Mouse (Mus musculus) embryonic facial prominence, embryonic 10.5 days (tissue): ENCODE data around the gene Klk1b5. TPM values are rescaled to one million over a fixed set of nuclear protein-coding genes. Genes with fewer than 3 reads are reported as not detected.
"Not testable (repeated sequence)": the region's sequence is repeated elsewhere in the genome, so short reads cannot be mapped to it uniquely, and the experiment has no call there.

Experiments
- DNase-seq: peaks from one replicate; pipeline ENCODE4 v3.0.0-alpha.2; 2017; ENCODE audit warnings: low spot score
- H3K27ac ChIP-seq: fragments of 300-500 bp; sonication (generic); replicated peaks from 2 replicates; pipeline ENCODE4 v1.5.1; 2016; ENCODE audit warnings: mild to moderate bottlenecking
- H3K27me3 ChIP-seq: fragments of 300-500 bp; sonication (generic); replicated peaks from 2 replicates; pipeline ENCODE4 v1.6.1; 2016; ENCODE audit warnings: low read depth, mild to moderate bottlenecking; ENCODE audit not compliant: poor library complexity, severe bottlenecking
- H3K36me3 ChIP-seq: fragments of 300-500 bp; sonication (generic); replicated peaks from 2 replicates; pipeline ENCODE4 v1.6.1; 2016; ENCODE audit warnings: mild to moderate bottlenecking, moderate library complexity
- H3K4me1 ChIP-seq: fragments of 300-500 bp; sonication (generic); 2 replicates; pipeline ENCODE4 v1.6.1; 2016
- H3K4me3 ChIP-seq: fragments of 300-500 bp; sonication (generic); 2 replicates; pipeline ENCODE4 v1.5.1; 2016; ENCODE audit warnings: mild to moderate bottlenecking, moderate library complexity
- H3K9me3 ChIP-seq: fragments of 300-500 bp; sonication (generic); 2 replicates; pipeline ENCODE4 v1.6.1; 2016; ENCODE audit warnings: mild to moderate bottlenecking
- WGBS: fragments of 180-500 bp; shearing (Covaris S2); methylation state at CpG from one replicate; pipeline ENCODE4 v1.1.7; 2016; 5-methylcytosine and 5-hydroxymethylcytosine counted together
- polyA plus RNA-seq: library from polyadenylated mRNA; unstranded; fragments of >200 nt; fragmentation: Nextera tagmentation; extraction: Ambion mirVana; gene quantifications from 2 replicates; pipeline ENCODE4 v1.2.1, GENCODE M21; 2016

The Klk1b5 gene
- polyA plus RNA-seq: not detected in 2 replicates

DNA sequence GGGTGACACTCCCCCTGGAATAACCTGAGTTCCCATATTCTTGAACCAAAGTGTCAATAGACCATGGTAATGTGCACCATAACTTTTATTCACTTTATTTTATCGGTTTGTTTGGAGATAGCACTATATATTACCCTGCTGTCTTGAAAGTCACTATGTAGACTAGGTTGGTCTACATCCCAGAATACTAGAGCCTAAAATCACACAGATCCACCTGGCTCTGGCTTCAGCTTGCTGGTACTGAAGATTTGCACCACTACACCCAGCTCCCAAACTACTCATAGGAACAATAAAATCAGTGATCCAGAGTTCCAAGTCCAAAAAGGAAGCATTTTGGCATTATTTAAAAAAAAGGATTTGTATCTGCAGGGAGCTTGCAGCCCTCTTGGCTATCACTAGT is at the start of gene Klk1b5:
Gene Klk1b5, plus strand, starts transcription at position 301 of the 400 bp plus-strand sequence.
- no peak within 1 kb of the TSS for H3K27ac ChIP-seq
- no peaks in the 10 kb centered on the region for H3K4me1 ChIP-seq
- no peak for DNase-seq
- H3K27me3 ChIP-seq: no peaks in the 10 kb centered on the region
- H3K4me3 ChIP-seq: no peak within 1 kb of the TSS
- no peaks in the 10 kb centered on the region for H3K36me3 ChIP-seq
- 78% methylated on average over 1 of the region's 1 CpGs for WGBS
- no peaks in the 10 kb centered on the region for H3K9me3 ChIP-seq

- Histone ChIP-seq H3K36me3 (no peaks in the 10 kb centered on the region), H3K27me3 (no peaks in the 10 kb centered on the region), H3K4me3 (no peak overlapping the region), H3K27ac (no peak overlapping the region), H3K9me3 (no peaks in the 10 kb centered on the region), H3K4me1 (no peaks in the 10 kb centered on the region)
- WGBS: 73% methylated on average over 9 of the region's 9 CpGs
- DNase-seq: no peak
Observed at GRCm38 (mm10) chr7:44179299-44180045, 36.3 kb upstream of the Klk1b5 start.

DNA sequence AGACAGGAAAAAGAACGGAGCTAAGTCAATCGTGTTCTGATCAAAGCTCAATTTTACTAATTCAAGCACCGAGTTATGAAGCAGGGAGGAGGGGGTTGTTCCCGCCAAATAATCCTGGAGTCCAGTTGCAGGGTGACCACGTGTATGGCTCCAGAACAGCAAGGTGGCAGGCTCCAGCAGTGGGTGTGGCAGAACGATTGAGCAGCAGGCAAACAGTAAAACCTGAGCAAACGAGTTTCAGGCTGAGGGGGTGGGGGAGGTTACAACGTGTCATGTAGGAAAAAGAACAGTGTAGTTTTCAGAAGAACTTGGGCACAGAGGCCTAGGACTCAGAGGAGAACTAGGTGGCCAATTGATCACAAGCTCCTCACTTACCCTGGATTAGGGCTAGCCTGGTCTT is 29.2 kb upstream of the Klk1b5 start:
- H3K27me3 ChIP-seq, H3K4me1 ChIP-seq, H3K4me3 ChIP-seq, H3K27ac ChIP-seq, H3K9me3 ChIP-seq, H3K36me3 ChIP-seq: not testable (repeated sequence)
- peak; percentile 4 for DNase-seq
- WGBS: 70% methylated on average over 8 of the region's 8 CpGs

DNA sequence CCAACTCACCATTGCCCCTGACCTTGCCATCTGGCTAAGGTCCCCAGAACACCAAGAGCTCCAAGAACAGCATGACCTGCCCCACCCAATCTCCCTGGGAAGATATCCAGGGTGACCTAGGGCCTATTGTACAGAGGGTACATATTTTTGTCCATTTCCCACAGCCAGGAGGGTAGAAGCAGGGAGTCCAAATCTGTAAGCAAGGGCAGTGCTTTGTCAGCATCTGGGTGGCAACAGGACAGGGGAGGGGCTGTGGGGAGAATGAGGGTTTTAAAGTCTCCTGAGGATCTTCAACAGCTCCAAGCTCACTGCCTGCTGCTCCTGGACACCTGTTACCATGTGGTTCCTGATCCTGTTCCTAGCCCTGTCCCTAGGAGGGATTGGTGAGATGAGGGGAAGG is 27.8 kb upstream of the Klk1b5 start, which contains the start of gene Klk1b24:
Gene Klk1b24, plus strand, starts transcription at position 301 of the 400 bp plus-strand sequence.
- DNase-seq, H3K9me3 ChIP-seq, H3K36me3 ChIP-seq, H3K27me3 ChIP-seq, H3K4me3 ChIP-seq, H3K4me1 ChIP-seq, H3K27ac ChIP-seq: not testable (repeated sequence)

GRCm38 (mm10) chr7:44193466-44193865 is 22.3 kb upstream of the Klk1b5 start:
- H3K36me3 ChIP-seq, DNase-seq, H3K27ac ChIP-seq, H3K4me1 ChIP-seq, H3K27me3 ChIP-seq, H3K9me3 ChIP-seq, H3K4me3 ChIP-seq: not testable (repeated sequence)
- WGBS: 83% methylated on average over 1 of the region's 1 CpGs

- no peaks in the 10 kb centered on the region for H3K4me1 ChIP-seq
- 65% methylated on average over 3 of the region's 3 CpGs for WGBS
- no peak within 1 kb of the TSS for H3K4me3 ChIP-seq
- H3K27ac ChIP-seq: no peak within 1 kb of the TSS
- no peaks in the 10 kb centered on the region for H3K9me3 ChIP-seq
- no peaks in the 10 kb centered on the region for H3K27me3 ChIP-seq
- no peaks in the 10 kb centered on the region for H3K36me3 ChIP-seq
- no peak for DNase-seq
Observed at GRCm38 (mm10) chr7:44197891-44198290, 17.9 kb upstream of the Klk1b5 start, which contains the start of gene Klk1b3. Klk1b3 (plus strand) TSS chr7:44198191.

DNA sequence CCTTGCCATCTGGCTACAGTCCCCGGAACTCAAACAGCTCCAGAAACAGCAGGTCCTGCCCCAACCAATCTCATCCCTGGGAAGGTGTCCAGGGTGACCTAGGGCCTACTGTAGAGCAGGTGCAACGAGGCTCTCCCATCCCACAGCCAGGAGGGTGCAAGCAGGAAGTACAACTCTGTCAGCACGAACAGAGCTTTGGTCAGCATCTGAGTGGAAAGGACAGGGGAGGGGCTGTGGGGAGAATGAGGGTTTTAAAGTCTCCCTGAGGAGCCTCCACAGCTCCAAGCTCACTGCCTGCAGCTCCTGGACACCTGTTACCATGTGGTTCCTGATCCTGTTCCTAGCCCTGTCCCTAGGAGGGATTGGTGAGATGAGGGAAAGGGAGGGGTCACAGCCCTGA is 8.6 kb upstream of the Klk1b5 start, which contains the start of gene Klk1b4:
Gene Klk1b4, plus strand, starts transcription at position 301 of the 400 bp plus-strand sequence.
- not testable (repeated sequence) for H3K27ac ChIP-seq, H3K9me3 ChIP-seq, H3K27me3 ChIP-seq, H3K4me1 ChIP-seq, H3K36me3 ChIP-seq, DNase-seq, H3K4me3 ChIP-seq
- WGBS: 60% methylated on average over 3 of the region's 3 CpGs

DNA sequence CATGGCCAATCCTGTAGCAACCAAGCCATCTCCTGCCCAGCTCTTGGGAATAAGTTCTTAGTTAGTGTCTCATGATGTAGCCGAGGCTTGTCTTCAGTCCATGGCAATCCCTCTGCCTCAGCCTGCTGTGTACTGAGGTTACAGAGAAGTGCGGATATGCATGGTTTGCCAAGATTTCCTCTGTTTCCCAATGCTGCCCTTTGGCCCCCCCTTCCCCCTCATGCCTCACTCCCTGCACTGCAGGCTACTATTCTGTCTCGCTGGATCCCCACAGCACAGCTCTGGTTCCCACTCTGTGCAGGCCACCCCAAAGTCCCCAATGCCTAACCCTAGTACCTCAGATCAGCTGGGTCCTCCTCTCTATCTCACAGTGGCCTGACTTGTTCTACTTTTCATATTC is 7.4 kb upstream of the Klk1b5 start:
- H3K9me3 ChIP-seq: no peaks in the 10 kb centered on the region
- H3K27me3 ChIP-seq: no peaks in the 10 kb centered on the region
- WGBS: 85% methylated on average over 3 of the region's 3 CpGs
- no peak overlapping the region for H3K27ac ChIP-seq
- no peak overlapping the region for H3K4me3 ChIP-seq
- H3K36me3 ChIP-seq: no peaks in the 10 kb centered on the region
- no peaks in the 10 kb centered on the region for H3K4me1 ChIP-seq
- DNase-seq: no peak

- not testable (repeated sequence) for H3K4me3 ChIP-seq, H3K4me1 ChIP-seq, H3K9me3 ChIP-seq, DNase-seq, H3K27me3 ChIP-seq, H3K27ac ChIP-seq, H3K36me3 ChIP-seq
- 72% methylated on average over 10 of the region's 10 CpGs for WGBS
Observed at GRCm38 (mm10) chr7:44221601-44222000, 5.9 kb downstream of the Klk1b5 start.

GRCm38 (mm10) chr7:44222335-44222734 is 6.6 kb downstream of the Klk1b5 start:
- not testable (repeated sequence) for DNase-seq, H3K27ac ChIP-seq, H3K4me3 ChIP-seq, H3K27me3 ChIP-seq, H3K9me3 ChIP-seq, H3K4me1 ChIP-seq, H3K36me3 ChIP-seq
- WGBS: 85% methylated on average over 6 of the region's 6 CpGs

- DNase-seq: no peak
- H3K4me1 ChIP-seq: no peaks in the 10 kb centered on the region
- 48% methylated on average over 1 of the region's 1 CpGs for WGBS
- H3K27me3 ChIP-seq: no peaks in the 10 kb centered on the region
- no peaks in the 10 kb centered on the region for H3K36me3 ChIP-seq
- H3K27ac ChIP-seq: no peak within 1 kb of the TSS
- no peak within 1 kb of the TSS for H3K4me3 ChIP-seq
- H3K9me3 ChIP-seq: no peaks in the 10 kb centered on the region
Observed at GRCm38 (mm10) chr7:44225076-44225475, 9.3 kb downstream of the Klk1b5 start, which contains the start of gene Klk1. Klk1 (plus strand) TSS chr7:44225360.

DNA sequence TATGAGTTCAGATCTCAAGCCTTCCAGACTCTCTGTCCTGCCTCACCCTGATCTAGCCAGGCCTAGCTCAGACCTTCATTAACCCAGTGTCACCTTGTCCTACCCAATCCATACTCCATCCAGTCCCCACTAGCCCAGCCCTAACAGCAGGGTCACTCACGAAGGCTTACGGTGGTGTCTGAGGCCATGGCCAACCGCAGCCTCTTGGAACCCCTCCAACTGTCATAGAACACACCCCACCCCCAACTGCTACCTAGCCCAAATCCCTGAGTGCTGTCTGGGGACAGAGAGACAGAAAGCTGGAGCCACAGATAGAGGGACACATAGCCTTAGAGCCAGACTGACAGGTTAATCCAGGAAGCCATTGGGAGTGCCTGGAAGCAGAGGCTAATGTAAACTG is 20.2 kb downstream of the Klk1b5 start, which contains the start of gene Gm36864:
Gene Gm36864, plus strand, starts transcription at position 269 of the 400 bp plus-strand sequence.
- DNase-seq: no peak
- Histone ChIP-seq H3K4me3 (no peak within 1 kb of the TSS), H3K4me1 (no peaks in the 10 kb centered on the region), H3K27me3 (no peaks in the 10 kb centered on the region), H3K36me3 (no peaks in the 10 kb centered on the region), H3K9me3 (no peaks in the 10 kb centered on the region), H3K27ac (no peak within 1 kb of the TSS)
- 78% methylated on average over 3 of the region's 3 CpGs for WGBS

- Histone ChIP-seq H3K27ac (no peak overlapping the region), H3K27me3 (no peaks in the 10 kb centered on the region), H3K4me1 (no peaks in the 10 kb centered on the region), H3K9me3 (no peaks in the 10 kb centered on the region), H3K36me3 (no peaks in the 10 kb centered on the region), H3K4me3 (no peak overlapping the region)
- no peak for DNase-seq
- 60% methylated on average over 2 of the region's 2 CpGs for WGBS
Observed at GRCm38 (mm10) chr7:44239913-44240312, 24.2 kb downstream of the Klk1b5 start.
